Mouse (Mus musculus) activated CD4-positive, CD25-positive, alpha-beta regulatory T cell, adult 4 months (primary cell): Measurements from ENCODE around the gene Gm9507. TPM values are rescaled to one million over a fixed set of nuclear protein-coding genes. Genes with fewer than 3 reads are reported as not detected.
"Not testable (repeated sequence)": the region's sequence is repeated elsewhere in the genome, so short reads cannot be mapped to it uniquely, and the experiment has no call there.

Experiments
- ATAC-seq: one replicate; pipeline ENCODE4 v1.8.0; 2017
- polyA plus RNA-seq, 2 experiments: library from polyadenylated mRNA; unstranded; fragments of 100-300 nt; shearing (Covaris generic); gene quantifications; one replicate each; pipeline ENCODE4 v1.2.1; 2017

Gene Gm9507
- polyA plus RNA-seq, 2 experiments from 2014 or later: not detected

- ATAC-seq: not testable (repeated sequence)
Measured at GRCm38 (mm10) chr10:77771225-77771624, 40.4 kb downstream of the Gm9507 start, which contains the start of gene Gm3238. TSS of gene Gm3238 (minus strand) at chr10:77771325.

- no peak for ATAC-seq
Measured at GRCm38 (mm10) chr10:77769727-77770126, 41.9 kb downstream of the Gm9507 start.

Other genes with a start within 250 kb of the Gm9507 start
- 10 to 100 TPM; 85.6 to 92.6 TPM for gene Pttg1ip, start 230.1 kb downstream of the Gm9507 start, polyA plus RNA-seq
- 10 to 100 TPM; 75.5 to 83.8 TPM for gene Sumo3, start 205.7 kb downstream of the Gm9507 start, polyA plus RNA-seq
- gene Gm49325, start 205.6 kb downstream of the Gm9507 start, polyA plus RNA-seq: 1 to 10 TPM in 1 of 2 experiments, not detected in 1; 6.5 TPM
- gene Ube2g2, start 189.6 kb downstream of the Gm9507 start, polyA plus RNA-seq: 10 to 100 TPM; 36.5 to 39.3 TPM
- gene Tspear, start 125.3 kb downstream of the Gm9507 start, polyA plus RNA-seq: under 1 TPM; 0.38 to 0.40 TPM
- gene Gm19402, start 121.1 kb downstream of the Gm9507 start, polyA plus RNA-seq: not detected
- not detected for gene Gm9508, start 114.6 kb downstream of the Gm9507 start, polyA plus RNA-seq
- not detected for gene Gm10272, start 105.2 kb downstream of the Gm9507 start, polyA plus RNA-seq
- gene Gm10024, start 100.4 kb downstream of the Gm9507 start, polyA plus RNA-seq: not detected
- gene Gm10142, start 96.0 kb downstream of the Gm9507 start, polyA plus RNA-seq: not detected
- not detected for gene Krtap12-1, start 91.2 kb downstream of the Gm9507 start, polyA plus RNA-seq
- not detected for gene Gm10100, start 85.4 kb downstream of the Gm9507 start, polyA plus RNA-seq
- gene Gm18596, start 69.2 kb downstream of the Gm9507 start, polyA plus RNA-seq: not detected
- gene Gm9736, start 60.5 kb downstream of the Gm9507 start, polyA plus RNA-seq: not detected
- gene Gm3233, start 52.2 kb downstream of the Gm9507 start, polyA plus RNA-seq: not detected
- gene Gm3238, start 40.5 kb downstream of the Gm9507 start, polyA plus RNA-seq: not detected
- not detected for gene Gm7138, start 34.9 kb downstream of the Gm9507 start, polyA plus RNA-seq
- gene Gm3250, start 29.3 kb downstream of the Gm9507 start, polyA plus RNA-seq: not detected
- not detected for gene Gm7137, start 23.6 kb downstream of the Gm9507 start, polyA plus RNA-seq
- gene Gm9639, start 16.8 kb downstream of the Gm9507 start, polyA plus RNA-seq: not detected
- gene Gm19668, start 12.7 kb downstream of the Gm9507 start, polyA plus RNA-seq: not detected
- not detected for gene Gm2696, start 2.8 kb upstream of the Gm9507 start, polyA plus RNA-seq
- gene Krtap10-4, start 15.3 kb upstream of the Gm9507 start, polyA plus RNA-seq: not detected
- not detected for gene Krtap10-10, start 24.1 kb upstream of the Gm9507 start, polyA plus RNA-seq
- not detected for gene Gm36176, start 35.0 kb upstream of the Gm9507 start, polyA plus RNA-seq
- not detected for gene Gm10318, start 41.0 kb upstream of the Gm9507 start, polyA plus RNA-seq
- gene Gm3285, start 50.1 kb upstream of the Gm9507 start, polyA plus RNA-seq: not detected
- gene Lrrc3, start 90.7 kb upstream of the Gm9507 start, polyA plus RNA-seq: not detected
- gene Trpm2, start 158.7 kb upstream of the Gm9507 start, polyA plus RNA-seq: under 1 TPM; 0.38 TPM
- gene 1810043G02Rik, start 166.7 kb upstream of the Gm9507 start, polyA plus RNA-seq: 10 to 100 TPM in 1 of 2 experiments, 1 to 10 TPM in 1; 7.1 to 11.1 TPM
- gene Pfkl, start 198.2 kb upstream of the Gm9507 start, polyA plus RNA-seq: 10 to 100 TPM; 40.4 to 82.9 TPM
- not detected for gene Dnmt3l, start 230.1 kb upstream of the Gm9507 start, polyA plus RNA-seq
- under 1 TPM in 1 of 2 experiments, not detected in 1; 0.44 TPM for gene Aire, start 231.8 kb upstream of the Gm9507 start, polyA plus RNA-seq